25 mouse cellular contexts compared by ENCODE assay signal in the genomic region with DNA sequence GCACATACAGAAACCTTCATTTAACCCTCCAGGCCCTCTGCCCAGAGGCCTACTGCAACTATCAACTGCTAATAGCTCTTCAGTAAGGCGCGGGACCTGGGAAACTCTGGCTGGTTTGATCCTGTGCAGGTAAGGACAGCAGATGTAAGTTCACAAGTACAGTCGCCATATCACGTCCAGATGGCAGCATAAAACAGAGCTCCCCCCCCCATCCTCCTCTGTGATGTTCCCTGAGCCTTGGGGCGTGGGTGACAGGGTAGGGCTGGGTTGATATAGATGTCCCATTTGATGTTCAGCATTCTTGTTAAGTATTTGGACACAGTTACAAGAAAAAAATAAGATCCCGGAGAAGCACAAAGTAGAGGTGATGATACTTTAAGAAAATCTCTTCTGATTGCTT. TPM values are rescaled to one million over a fixed set of nuclear protein-coding genes. Genes with fewer than 3 reads are reported as not detected.
DNase-seq lines count a peak whose midpoint lies in the region; ATAC-seq and TF ChIP-seq lines count a peak whose summit lies in the region.
"Had no signal": no experiment of that assay in that cellular context is flagged by ENCODE, and none has a peak within 500 bp of the region (broad histone marks: within the 10 kb centered on the region; RNA-seq: fewer than 3 reads in every experiment).

No protein-coding gene starts in this region.

- no peak overlapping the region for H3K4me3 ChIP-seq in gastrocnemius, adult 2 months
- no peak overlapping the region for H3K4me3 ChIP-seq in heart, embryonic 15.5 days
- H3K4me3 ChIP-seq in thymus, adult 2 months (ENCODE audit: control insufficient read depth, insufficient read depth, low read length), result no peak overlapping the region
- H3K4me3 ChIP-seq: embryonic facial prominence, embryonic 15.5 days; forebrain, embryonic 15.5 days; hindbrain, embryonic 15.5 days; limb, embryonic 15.5 days; liver, embryonic 15.5 days; lung, embryonic 15.5 days; megakaryocyte, embryonic 14.5 days; midbrain, embryonic 13.5 days had no signal

- H3K4me2 ChIP-seq in heart, embryonic 15.5 days, result no peak overlapping the region
- H3K4me2 ChIP-seq: embryonic facial prominence, embryonic 15.5 days; forebrain, embryonic 15.5 days; hindbrain, embryonic 15.5 days; limb, embryonic 15.5 days; liver, embryonic 15.5 days; lung, embryonic 15.5 days; midbrain, embryonic 13.5 days had no signal

- no peak for TF ChIP-seq CTCF in gastrocnemius, adult 2 months (IDR thresholded peaks at IDR 0.05)
- TF ChIP-seq CTCF in thymus, adult 2 months (IDR thresholded peaks at IDR 0.05; ENCODE audit: borderline replicate concordance, control insufficient read depth, extremely low read depth, insufficient read depth, low read length, poor library complexity), result no peak

- DNase-seq in gastrocnemius, adult 2 months, result no peak
- no peak for DNase-seq in gastrocnemius, postnatal 4 days (ENCODE audit: low spot score in 2 of 2)
- DNase-seq in heart, adult 8-10 months (ENCODE audit: low spot score), result no peak
- DNase-seq in thymus, adult 2 months, result peak; percentile 25
- no peak for DNase-seq in thymus, postnatal 0 days (ENCODE audit: low spot score)
- DNase-seq in thymus, postnatal 4 days, result peak; percentile 45
- DNase-seq in frontal cortex, postnatal 10 days (ENCODE audit: low spot score in 2 of 2), result no peak
- DNase-seq: adrenal gland, postnatal 10 days; cerebellum, adult 9-11 months; gastrocnemius, postnatal 25 days; kidney, adult 9 months; kidney, postnatal 25 days; lung, postnatal 36 days had no signal

- peak overlapping the region; percentile 81 for H3K27ac ChIP-seq in gastrocnemius, adult 2 months
- H3K27ac ChIP-seq in heart, embryonic 15.5 days, result peak overlapping the region; percentile 87
- no peak overlapping the region for H3K27ac ChIP-seq in thymus, adult 2 months (ENCODE audit: control insufficient read depth, insufficient read depth, low read length)
- H3K27ac ChIP-seq: embryonic facial prominence, embryonic 15.5 days; forebrain, embryonic 15.5 days; hindbrain, embryonic 15.5 days; limb, embryonic 15.5 days; liver, embryonic 15.5 days; lung, embryonic 15.5 days; midbrain, embryonic 13.5 days had no signal

- WGBS in heart, embryonic 15.5 days, result 89% methylated on average over 6 of the region's 6 CpGs
- WGBS in thymus, adult 2 months, result 82% methylated on average over 6 of the region's 6 CpGs

- TF ChIP-seq POLR2A in thymus, adult 2 months (IDR thresholded peaks at IDR 0.05; ENCODE audit: control insufficient read depth, extremely low read depth, insufficient read depth, low read length, poor library complexity), result no peak

- no peak overlapping the region for H3K9ac ChIP-seq in heart, embryonic 15.5 days
- H3K9ac ChIP-seq: embryonic facial prominence, embryonic 15.5 days; forebrain, embryonic 15.5 days; hindbrain, embryonic 15.5 days; limb, embryonic 15.5 days; liver, embryonic 15.5 days; lung, embryonic 15.5 days; midbrain, embryonic 13.5 days had no signal

- peaks cover 36% of the 10 kb centered on the region for H3K4me1 ChIP-seq in heart, embryonic 15.5 days (replicated peaks)
- H3K4me1 ChIP-seq in thymus, adult 2 months (replicated peaks; ENCODE audit: control insufficient read depth, insufficient read depth, low read length), result peaks cover 50% of the 10 kb centered on the region
- H3K4me1 ChIP-seq: midbrain, embryonic 13.5 days had no signal

- no peaks in the 10 kb centered on the region for H3K9me3 ChIP-seq in heart, embryonic 15.5 days (replicated peaks)
- H3K9me3 ChIP-seq: embryonic facial prominence, embryonic 15.5 days; forebrain, embryonic 15.5 days; hindbrain, embryonic 15.5 days; limb, embryonic 15.5 days; liver, embryonic 15.5 days; lung, embryonic 15.5 days; midbrain, embryonic 13.5 days had no signal

- no peak for ATAC-seq in heart, embryonic 15.5 days (replicated peaks; ENCODE audit: insufficient number of reproducible peaks, insufficient read depth, low FRiP score, low read depth)
- ATAC-seq: forebrain, embryonic 15.5 days; intestine, embryonic 16.5 days; midbrain, embryonic 13.5 days had no signal

- no peaks in the 10 kb centered on the region for H3K36me3 ChIP-seq in heart, embryonic 15.5 days
- H3K36me3 ChIP-seq in thymus, adult 2 months (ENCODE audit: control insufficient read depth, insufficient read depth, low read length), result no peaks in the 10 kb centered on the region
- H3K36me3 ChIP-seq: embryonic facial prominence, embryonic 15.5 days; forebrain, embryonic 15.5 days; hindbrain, embryonic 15.5 days; limb, embryonic 15.5 days; liver, embryonic 15.5 days; lung, embryonic 15.5 days; midbrain, embryonic 13.5 days had no signal

- intact Hi-C loops in gastrocnemius, adult 2 months (cut with DNase I), result no loop called here

- no peaks in the 10 kb centered on the region for H3K27me3 ChIP-seq in heart, embryonic 15.5 days
- H3K27me3 ChIP-seq in thymus, adult 2 months (ENCODE audit: control insufficient read depth, insufficient read depth, low read length), result no peaks in the 10 kb centered on the region
- H3K27me3 ChIP-seq: embryonic facial prominence, embryonic 15.5 days; forebrain, embryonic 15.5 days; hindbrain, embryonic 15.5 days; limb, embryonic 15.5 days; liver, embryonic 15.5 days; lung, embryonic 15.5 days; midbrain, embryonic 13.5 days had no signal

RNA-seq across cellular contexts. Expression of gene Mical2, which starts 20.1 kb away (rescaled TPM):
- total RNA-seq in gastrocnemius, adult 2 months (2021), result 100 to 1,000 TPM; 124 to 136 TPM
- 10 to 100 TPM; 18.5 to 20.7 TPM for total RNA-seq in gastrocnemius, postnatal 4 days (2021)
- 132 and 134 TPM in 2 replicates for polyA plus RNA-seq in heart, embryonic 15.5 days (2015; fragmentation: Nextera tagmentation; extraction: Ambion mirVana)
- 100 to 1,000 TPM in 1 of 4 experiments, 10 to 100 TPM in 3; 82.0 to 100 (median 95.6) TPM for total RNA-seq in heart, adult 8-10 months (2022)
- 3.5 TPM in 2 replicates for polyA plus RNA-seq in thymus, adult 2 months (2012; rRNA removed)
- polyA plus RNA-seq in thymus, postnatal 0 days (2015; fragmentation: Nextera tagmentation; extraction: Ambion mirVana), result 0.51 and 0.85 TPM in 2 replicates

RNA-seq across cellular contexts. Expression of gene Dkk3, which starts 46.7 kb away (rescaled TPM):
- 1 to 10 TPM; 2.1 to 2.4 TPM for total RNA-seq in gastrocnemius, adult 2 months (2021)
- total RNA-seq in gastrocnemius, postnatal 4 days (2021), result 10 to 100 TPM; 15.8 to 20.6 TPM
- polyA plus RNA-seq in heart, embryonic 15.5 days (2015; fragmentation: Nextera tagmentation; extraction: Ambion mirVana), result 75.1 and 88.2 TPM in 2 replicates
- 10 to 100 TPM; 34.3 to 54.4 (median 46.8) TPM for total RNA-seq in heart, adult 8-10 months (2022)
- 1.9 and 5.9 TPM in 2 replicates for polyA plus RNA-seq in thymus, adult 2 months (2012; rRNA removed)
- polyA plus RNA-seq in thymus, postnatal 0 days (2015; fragmentation: Nextera tagmentation; extraction: Ambion mirVana), result 2.6 and 3.0 TPM in 2 replicates
- total RNA-seq: hematopoietic stem cell, adult 5-6 weeks; monocyte, adult 5-6 weeks had no signal

Comparison
In these comparisons a context has a peak if more than half of its experiments do, and no peak if none do; other contexts are left out.
1. DNase-seq: peak in thymus, adult 2 months (single experiment) and thymus, postnatal 4 days (single experiment); none in gastrocnemius, adult 2 months (single experiment), gastrocnemius, postnatal 4 days (0 of 2), heart, adult 8-10 months (single experiment), thymus, postnatal 0 days (single experiment) and frontal cortex, postnatal 10 days (0 of 2).
2. RNA of gene Dkk3, which starts 46.7 kb away (total RNA-seq): 34.3 to 54.4 TPM in heart, adult 8-10 months and 15.8 to 20.6 TPM in gastrocnemius, postnatal 4 days; 2.1 to 2.4 TPM in gastrocnemius, adult 2 months; every median in the first group is over 4 times any median in the second.